ENCODE assay signal across 20 mouse cellular contexts in genomic region chr2:4339530-4340218, GRCm38 (mm10).
A peak's percentile ranks its signal among the peaks of the same experiment; 100 is the strongest.
DNase-seq lines count a peak whose midpoint lies in the region; ATAC-seq and TF ChIP-seq lines count a peak whose summit lies in the region.
"Had no signal": no experiment of that assay in that cellular context is flagged by ENCODE, and none has a peak within 500 bp of the region (broad histone marks: within the 10 kb centered on the region; RNA-seq: fewer than 3 reads in every experiment).

No protein-coding gene starts in this region.

- H3K27ac ChIP-seq in hindbrain, embryonic 10.5 days, result peak overlapping the region; percentile 64; the same call in 1 of the 2 replicates
- H3K27ac ChIP-seq in hindbrain, embryonic 14.5 days, result no peak overlapping the region; the same call in 1 of the 2 replicates
- peak overlapping the region; percentile 72; the same call in 1 of the 2 replicates for H3K27ac ChIP-seq in embryonic facial prominence, embryonic 10.5 days (replicated peaks)
- H3K27ac ChIP-seq in embryonic fibroblast, embryonic 13.5 days (ENCODE audit: insufficient read depth, low read length), result peak overlapping the region; percentile 91
- peak overlapping the region; percentile 66 for H3K27ac ChIP-seq in limb, embryonic 15.5 days
- no peak overlapping the region for H3K27ac ChIP-seq in kidney, embryonic 16.5 days (ENCODE audit: low read length)
- H3K27ac ChIP-seq: kidney, embryonic 15.5 days; liver, embryonic 13.5 days; macrophage; stomach, embryonic 15.5 days had no signal

- DNase-seq in hindbrain, embryonic 10.5 days (ENCODE audit: low spot score), result no peak
- no peak for DNase-seq in hindbrain, embryonic 14.5 days (ENCODE audit: low spot score)
- DNase-seq in embryonic facial prominence, embryonic 10.5 days (ENCODE audit: low spot score), result peak; percentile 25
- DNase-seq in frontal cortex, postnatal 14 days (ENCODE audit: low spot score in 2 of 2), result no peak
- DNase-seq: adrenal gland, adult 8-10 months; cerebellum, adult 9-10 months; heart, postnatal 36 days; liver, embryonic 13.5 days; retina, postnatal 1 day; thymus, adult 18-20 months; thymus, postnatal 4 days had no signal

- no peaks in the 10 kb centered on the region for H3K36me3 ChIP-seq in hindbrain, embryonic 10.5 days
- H3K36me3 ChIP-seq in hindbrain, embryonic 14.5 days (replicated peaks; ENCODE audit: control insufficient read depth, insufficient read depth), result no peaks in the 10 kb centered on the region
- H3K36me3 ChIP-seq in embryonic facial prominence, embryonic 10.5 days (replicated peaks), result peaks cover 13% of the 10 kb centered on the region
- no peaks in the 10 kb centered on the region for H3K36me3 ChIP-seq in limb, embryonic 15.5 days
- no peaks in the 10 kb centered on the region for H3K36me3 ChIP-seq in kidney, embryonic 16.5 days (ENCODE audit: insufficient read depth, low read length)
- H3K36me3 ChIP-seq: heart, embryonic 13.5 days; kidney, embryonic 15.5 days; liver, embryonic 13.5 days; stomach, embryonic 15.5 days had no signal

- H3K4me1 ChIP-seq in hindbrain, embryonic 10.5 days (replicated peaks), result peaks cover 33% of the 10 kb centered on the region
- H3K4me1 ChIP-seq in hindbrain, embryonic 14.5 days (replicated peaks; ENCODE audit: control insufficient read depth, insufficient read depth, low read length), result peaks cover 6% of the 10 kb centered on the region; the same call in 1 of the 2 replicates
- peaks cover 51% of the 10 kb centered on the region for H3K4me1 ChIP-seq in embryonic facial prominence, embryonic 10.5 days
- peaks cover 28% of the 10 kb centered on the region for H3K4me1 ChIP-seq in embryonic fibroblast, embryonic 13.5 days (ENCODE audit: control insufficient read depth, insufficient read depth, low read length)
- H3K4me1 ChIP-seq in limb, embryonic 15.5 days, result peaks cover 44% of the 10 kb centered on the region
- peaks cover 3% of the 10 kb centered on the region; the same call in 1 of the 2 replicates for H3K4me1 ChIP-seq in kidney, embryonic 16.5 days (ENCODE audit: insufficient read depth, low read length)
- H3K4me1 ChIP-seq: liver, embryonic 13.5 days had no signal

- no peak overlapping the region for H3K4me2 ChIP-seq in hindbrain, embryonic 14.5 days (replicated peaks)
- no peak overlapping the region for H3K4me2 ChIP-seq in limb, embryonic 15.5 days
- no peak overlapping the region for H3K4me2 ChIP-seq in kidney, embryonic 16.5 days (replicated peaks; ENCODE audit: low read depth, low read length)
- H3K4me2 ChIP-seq: kidney, embryonic 15.5 days; liver, embryonic 13.5 days; midbrain, embryonic 11.5 days; stomach, embryonic 15.5 days had no signal

- TF ChIP-seq POLR2A in embryonic fibroblast, embryonic 13.5 days (IDR thresholded peaks at IDR 0.05; ENCODE audit: low read depth, low read length), result no peak

- TF ChIP-seq CTCF in embryonic fibroblast, embryonic 13.5 days (IDR thresholded peaks at IDR 0.05; ENCODE audit: borderline replicate concordance, insufficient read depth, low read length), result no peak

- H3K9me3 ChIP-seq in hindbrain, embryonic 10.5 days, result peaks cover 4% of the 10 kb centered on the region; the same call in 1 of the 2 replicates
- H3K9me3 ChIP-seq in hindbrain, embryonic 14.5 days (ENCODE audit: control insufficient read depth, low read length), result no peaks in the 10 kb centered on the region
- no peaks in the 10 kb centered on the region for H3K9me3 ChIP-seq in embryonic facial prominence, embryonic 10.5 days
- H3K9me3 ChIP-seq in limb, embryonic 15.5 days, result no peaks in the 10 kb centered on the region
- no peaks in the 10 kb centered on the region for H3K9me3 ChIP-seq in kidney, embryonic 16.5 days (ENCODE audit: low read length)
- H3K9me3 ChIP-seq: heart, embryonic 13.5 days; kidney, embryonic 15.5 days; liver, embryonic 13.5 days; stomach, embryonic 15.5 days had no signal

- WGBS in hindbrain, embryonic 10.5 days, result 50% methylated on average over 3 of the region's 3 CpGs
- 62% methylated on average over 3 of the region's 3 CpGs for WGBS in hindbrain, embryonic 14.5 days
- WGBS in embryonic facial prominence, embryonic 10.5 days, result 42% methylated on average over 3 of the region's 3 CpGs
- 30% methylated on average over 3 of the region's 3 CpGs for WGBS in limb, embryonic 15.5 days
- 71% methylated on average over 3 of the region's 3 CpGs for WGBS in kidney, embryonic 16.5 days

- no peaks in the 10 kb centered on the region for H3K27me3 ChIP-seq in hindbrain, embryonic 10.5 days (ENCODE audit: insufficient read depth, poor library complexity, severe bottlenecking)
- H3K27me3 ChIP-seq in hindbrain, embryonic 14.5 days (ENCODE audit: control insufficient read depth, insufficient read depth, low read length), result no peaks in the 10 kb centered on the region
- H3K27me3 ChIP-seq in embryonic facial prominence, embryonic 10.5 days (replicated peaks; ENCODE audit: low read depth, poor library complexity, severe bottlenecking), result no peaks in the 10 kb centered on the region
- H3K27me3 ChIP-seq in limb, embryonic 15.5 days, result no peaks in the 10 kb centered on the region
- no peaks in the 10 kb centered on the region for H3K27me3 ChIP-seq in kidney, embryonic 16.5 days (ENCODE audit: insufficient read depth, low read length)
- H3K27me3 ChIP-seq: heart, embryonic 13.5 days; kidney, embryonic 15.5 days; stomach, embryonic 15.5 days had no signal

- no peak overlapping the region for H3K4me3 ChIP-seq in hindbrain, embryonic 10.5 days
- H3K4me3 ChIP-seq in hindbrain, embryonic 14.5 days (replicated peaks; ENCODE audit: low read length), result no peak overlapping the region
- H3K4me3 ChIP-seq in embryonic facial prominence, embryonic 10.5 days, result no peak overlapping the region
- no peak overlapping the region for H3K4me3 ChIP-seq in embryonic fibroblast, embryonic 13.5 days (ENCODE audit: insufficient read depth, low read length)
- no peak overlapping the region for H3K4me3 ChIP-seq in limb, embryonic 15.5 days
- H3K4me3 ChIP-seq in kidney, embryonic 16.5 days (ENCODE audit: low read length), result no peak overlapping the region
- H3K4me3 ChIP-seq: heart, embryonic 13.5 days; kidney, embryonic 15.5 days; liver, embryonic 13.5 days; stomach, embryonic 15.5 days had no signal

- ATAC-seq in hindbrain, embryonic 14.5 days (ENCODE audit: low FRiP score), result no peak
- no peak for ATAC-seq in limb, embryonic 15.5 days (ENCODE audit: insufficient number of reproducible peaks, low FRiP score, low TSS enrichment, low read depth)
- no peak for ATAC-seq in kidney, embryonic 16.5 days (ENCODE audit: low FRiP score, low TSS enrichment)
- ATAC-seq: forebrain, embryonic 16.5 days had no signal

- H3K9ac ChIP-seq in hindbrain, embryonic 14.5 days, result no peak overlapping the region
- no peak overlapping the region for H3K9ac ChIP-seq in limb, embryonic 15.5 days
- H3K9ac ChIP-seq in kidney, embryonic 16.5 days (replicated peaks; ENCODE audit: low read length), result no peak overlapping the region
- H3K9ac ChIP-seq: heart, embryonic 13.5 days; kidney, embryonic 15.5 days; liver, embryonic 13.5 days; stomach, embryonic 15.5 days had no signal

Comparison
In these comparisons a context has a peak if more than half of its experiments do, and no peak if none do; other contexts are left out.
1. H3K27ac ChIP-seq: peak in hindbrain, embryonic 10.5 days (single experiment), embryonic facial prominence, embryonic 10.5 days (single experiment), embryonic fibroblast, embryonic 13.5 days (single experiment) and limb, embryonic 15.5 days (single experiment); none in hindbrain, embryonic 14.5 days (single experiment) and kidney, embryonic 16.5 days (single experiment).